Mouse (Mus musculus) cerebellum, adult 2 months (tissue): ENCODE measurements at regions not wholly inside any gene's neighbourhood (a gene's known extent, or its start where the extent isn't known, plus 50 kb on each side); places are given as distances from the start of the nearest gene placed in this dataset.

Experiments used
- CTCF ChIP-seq: fragments of 200-500 bp; IDR thresholded peaks from 2 replicates; pipeline ENCODE4 v1.5.1; 2011; ENCODE audit warnings: low read depth, mild to moderate bottlenecking, control low read depth, low read length, moderate library complexity, borderline replicate concordance; ENCODE audit not compliant: insufficient read depth
- POLR2A ChIP-seq: fragments of 200-500 bp; IDR thresholded peaks from 2 replicates; pipeline ENCODE4 v1.6.1; 2011; ENCODE audit warnings: low read length, control low read depth, borderline replicate concordance; ENCODE audit not compliant: insufficient read depth

GRCm38 (mm10) chr2:61483820-61484219 lies 94.6 kb upstream of the Tank start:
- TF ChIP-seq POLR2A, result no peak
- TF ChIP-seq CTCF, result no peak
